In genomic region chr5:15895098-15895497, GRCm38 (mm10) we compare ENCODE assay signal across 29 mouse cellular contexts.
"Had no signal": no experiment of that assay in that cellular context is flagged by ENCODE, and none has a peak within 500 bp of the region (broad histone marks: within the 10 kb centered on the region; RNA-seq: fewer than 3 reads in every experiment).

No protein-coding gene starts in this region.

- H3K9me3 ChIP-seq: heart, embryonic 13.5 days; heart, embryonic 15.5 days; hindbrain, embryonic 13.5 days; hindbrain, embryonic 15.5 days; kidney, embryonic 15.5 days; limb, embryonic 13.5 days; liver, embryonic 13.5 days; liver, embryonic 15.5 days had no signal

- H3K27ac ChIP-seq: gastrocnemius, adult 2 months; heart, adult 2 months; heart, embryonic 13.5 days; heart, embryonic 15.5 days; hindbrain, embryonic 13.5 days; hindbrain, embryonic 15.5 days; hindbrain, postnatal 0 days; kidney, embryonic 15.5 days; kidney, postnatal 0 days; left cerebral cortex, adult 2 months; limb, embryonic 13.5 days; liver, embryonic 13.5 days; liver, embryonic 15.5 days had no signal

- DNase-seq: gastrocnemius, adult 2 months; gastrocnemius, postnatal 10 days; gastrocnemius, postnatal 36 days; heart, adult 11 months; heart, adult 2 months; heart, postnatal 14 days; heart, postnatal 36 days; kidney, adult 11 months; kidney, adult 2 months; kidney, adult 9 months; kidney, postnatal 14 days; kidney, postnatal 36 days; layer of hippocampus, adult 9-11 months; layer of hippocampus, postnatal 36 days; liver; liver, embryonic 13.5 days had no signal

- H3K4me3 ChIP-seq: gastrocnemius, adult 2 months; heart, adult 2 months; heart, embryonic 13.5 days; heart, embryonic 15.5 days; hindbrain, embryonic 13.5 days; hindbrain, embryonic 15.5 days; kidney, embryonic 15.5 days; left cerebral cortex, adult 2 months; limb, embryonic 13.5 days; liver, embryonic 13.5 days; liver, embryonic 15.5 days had no signal

- H3K36me3 ChIP-seq: heart, embryonic 13.5 days; heart, embryonic 15.5 days; hindbrain, embryonic 13.5 days; hindbrain, embryonic 15.5 days; kidney, embryonic 15.5 days; limb, embryonic 13.5 days; liver, embryonic 13.5 days; liver, embryonic 15.5 days had no signal

- H3K4me2 ChIP-seq: heart, embryonic 11.5 days; heart, embryonic 13.5 days; heart, embryonic 15.5 days; hindbrain, embryonic 13.5 days; hindbrain, embryonic 15.5 days; kidney, embryonic 15.5 days; limb, embryonic 13.5 days; liver, embryonic 11.5 days; liver, embryonic 13.5 days; liver, embryonic 15.5 days had no signal

- H3K27me3 ChIP-seq: heart, embryonic 13.5 days; heart, embryonic 15.5 days; hindbrain, embryonic 13.5 days; hindbrain, embryonic 15.5 days; kidney, embryonic 15.5 days; limb, embryonic 13.5 days; liver, embryonic 13.5 days; liver, embryonic 15.5 days had no signal

- ATAC-seq: hindbrain, postnatal 0 days; intestine, embryonic 16.5 days had no signal

- H3K9ac ChIP-seq: heart, embryonic 13.5 days; heart, embryonic 15.5 days; hindbrain, embryonic 13.5 days; hindbrain, embryonic 15.5 days; kidney, embryonic 15.5 days; limb, embryonic 13.5 days; liver, embryonic 13.5 days; liver, embryonic 15.5 days had no signal

- H3K4me1 ChIP-seq: heart, embryonic 13.5 days; heart, embryonic 15.5 days; hindbrain, embryonic 13.5 days; hindbrain, embryonic 15.5 days; kidney, embryonic 15.5 days; liver, embryonic 13.5 days; liver, embryonic 15.5 days had no signal
